Mouse (Mus musculus) liver, postnatal 0 days (tissue): ENCODE measurements around the gene Myl6b.

Source experiments
- CTCF ChIP-seq: sonication (generic); IDR thresholded peaks from 2 replicates; pipeline ENCODE4 v1.5.1; 2016; ENCODE audit warnings: antibody characterized with exemption, low read depth
- EP300 ChIP-seq: IDR thresholded peaks from 2 replicates; pipeline ENCODE4 v1.6.1; 2016; ENCODE audit warnings: antibody characterized with exemption, low read depth, mild to moderate bottlenecking

DNA sequence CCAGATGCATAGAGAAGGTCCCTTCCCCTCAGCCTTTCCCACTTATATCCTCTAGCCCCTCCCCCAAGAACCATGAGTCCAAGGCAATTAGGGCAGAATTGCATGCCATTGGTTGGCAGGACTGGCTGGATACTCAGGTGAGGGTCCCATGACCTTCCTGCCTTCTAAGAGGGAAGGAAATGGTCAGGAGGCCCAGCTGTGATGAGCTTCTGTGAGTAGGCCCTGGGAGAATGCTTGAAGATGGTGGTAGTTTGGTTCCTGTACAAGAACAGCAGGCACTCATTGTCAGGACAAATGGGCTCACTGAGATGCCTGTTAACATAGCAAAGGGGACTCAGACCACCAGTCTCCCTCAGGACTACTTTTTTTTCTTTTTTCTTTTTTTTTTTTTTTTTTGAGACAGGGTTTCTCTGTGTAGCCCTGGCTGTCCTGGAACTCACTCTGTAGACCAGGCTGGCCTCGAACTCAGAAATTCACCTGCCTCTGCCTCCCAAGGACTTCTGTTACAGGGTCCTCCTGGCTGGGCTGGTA, 39.9 kb upstream of the Myl6b start:
- TF ChIP-seq CTCF: no peak
- no peak for TF ChIP-seq EP300
